8 mouse cellular contexts compared by ENCODE assay signal in the genomic region with DNA sequence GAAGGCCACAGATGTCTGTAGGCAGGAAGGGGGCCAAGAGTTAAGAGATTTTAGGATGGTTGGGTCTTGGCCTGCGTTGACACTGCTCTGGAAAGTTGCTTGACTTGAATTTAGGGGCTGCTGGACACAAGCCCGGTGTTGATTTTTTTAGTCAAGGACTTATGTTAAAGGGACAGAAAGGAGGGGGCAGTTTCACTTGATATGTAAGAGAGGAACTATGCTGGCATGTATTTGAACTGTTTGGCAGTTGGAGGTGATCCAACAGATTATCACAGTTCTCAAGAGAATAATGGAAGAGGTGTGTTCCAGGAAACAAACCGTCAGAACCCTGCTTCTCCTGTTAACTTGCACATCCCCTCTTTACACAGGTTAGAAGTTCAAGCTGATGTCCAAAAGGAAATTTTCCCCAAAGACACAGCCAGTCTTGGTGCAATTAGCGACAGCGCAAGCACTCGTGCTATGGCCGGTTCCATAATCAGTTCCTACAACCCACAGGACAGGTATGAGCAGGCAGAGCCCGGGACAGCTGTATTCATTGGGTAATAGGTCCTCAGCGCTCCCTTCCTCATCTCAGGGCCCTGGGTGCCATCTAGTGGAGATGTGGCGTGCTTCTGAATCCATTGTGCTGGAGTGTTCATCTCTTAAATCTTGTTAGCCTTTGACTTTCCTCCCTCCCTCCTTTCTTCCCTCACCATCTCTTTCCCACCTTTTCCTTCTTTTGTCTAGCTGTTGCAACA. TPM values are rescaled to one million over a fixed set of nuclear protein-coding genes. Genes with fewer than 3 reads are reported as not detected.
DNase-seq lines count a peak whose midpoint lies in the region; ATAC-seq and TF ChIP-seq lines count a peak whose summit lies in the region.

No protein-coding gene starts in this region.

- intact Hi-C loops in gastrocnemius, postnatal 14 days (cut with DNase I; ENCODE audit: low total_unique reads), result no loop called here

- no peaks in the 10 kb centered on the region for H3K27me3 ChIP-seq in intestine, postnatal 0 days (replicated peaks; ENCODE audit: control insufficient read depth, insufficient read depth, low read length)
- H3K27me3 ChIP-seq in limb, embryonic 10.5 days (ENCODE audit: low read depth, poor library complexity, severe bottlenecking), result no peaks in the 10 kb centered on the region
- H3K27me3 ChIP-seq in splenic B cell, adult 2 months (ENCODE audit: control insufficient read depth, insufficient read depth, low read length, poor library complexity, severe bottlenecking), result no peaks in the 10 kb centered on the region

- H3K36me3 ChIP-seq in intestine, postnatal 0 days (ENCODE audit: control insufficient read depth, insufficient read depth), result peaks cover 55% of the 10 kb centered on the region
- peaks cover 67% of the 10 kb centered on the region for H3K36me3 ChIP-seq in limb, embryonic 10.5 days
- peaks cover 11% of the 10 kb centered on the region for H3K36me3 ChIP-seq in splenic B cell, adult 2 months (ENCODE audit: control insufficient read depth, insufficient read depth, low read length, poor library complexity, severe bottlenecking)

- peak; percentile 57 to 76 for DNase-seq in urinary bladder, adult 18-20 months (ENCODE audit: low spot score in 2 of 2)
- no peak for DNase-seq in urinary bladder, postnatal 10 days (ENCODE audit: low spot score)
- DNase-seq in gastrocnemius, postnatal 14 days, result peak; percentile 56
- DNase-seq in limb, embryonic 10.5 days (ENCODE audit: low spot score), result peak; percentile 68
- DNase-seq in splenic B cell, adult 2 months (ENCODE audit: low read depth, low spot score), result peak; percentile 85

- TF ChIP-seq POLR2A in cortical plate, adult 2 months (IDR thresholded peaks at IDR 0.05; ENCODE audit: extremely low read depth, insufficient read depth, low read length), result no peak

- no peaks in the 10 kb centered on the region; the same call in 1 of the 2 replicates for H3K4me1 ChIP-seq in cortical plate, adult 2 months (ENCODE audit: control insufficient read depth, insufficient read depth, low read length)
- H3K4me1 ChIP-seq in intestine, postnatal 0 days (replicated peaks; ENCODE audit: control insufficient read depth, insufficient read depth, low read length), result no peaks in the 10 kb centered on the region; the same call in 1 of the 2 replicates
- no peaks in the 10 kb centered on the region for H3K4me1 ChIP-seq in limb, embryonic 10.5 days

- no peaks in the 10 kb centered on the region for H3K9me3 ChIP-seq in intestine, postnatal 0 days (ENCODE audit: control insufficient read depth)
- no peaks in the 10 kb centered on the region for H3K9me3 ChIP-seq in limb, embryonic 10.5 days (replicated peaks)

- H3K4me2 ChIP-seq in intestine, postnatal 0 days (replicated peaks; ENCODE audit: low read depth), result no peak overlapping the region

- peak; percentile 74 for ATAC-seq in intestine, postnatal 0 days
- ATAC-seq in monocyte, adult 5-6 weeks (replicated peaks; ENCODE audit: insufficient number of reproducible peaks, low FRiP score, low TSS enrichment, poor library complexity, severe bottlenecking), result peak; percentile 71

- no peak overlapping the region for H3K9ac ChIP-seq in intestine, postnatal 0 days (ENCODE audit: low read depth, low read length)

- 35% methylated on average over 10 of the region's 10 CpGs for WGBS in intestine, postnatal 0 days
- 51% methylated on average over 10 of the region's 10 CpGs for WGBS in limb, embryonic 10.5 days

- no peak overlapping the region for H3K27ac ChIP-seq in cortical plate, adult 2 months (ENCODE audit: insufficient read depth, low read length)
- 0 out of 2 replicates have a peak overlapping the region, but pooled peaks have one; percentile 46 for H3K27ac ChIP-seq in intestine, postnatal 0 days (ENCODE audit: low read depth, low read length)
- H3K27ac ChIP-seq in limb, embryonic 10.5 days, result no peak overlapping the region

- TF ChIP-seq CTCF in cortical plate, adult 2 months (IDR thresholded peaks at IDR 0.05; ENCODE audit: extremely low read depth, insufficient read depth, low read length), result peak; percentile 94
- peak; percentile 93 for TF ChIP-seq CTCF in intestine, postnatal 0 days (IDR thresholded peaks at IDR 0.05; ENCODE audit: low read depth)

- no peak overlapping the region for H3K4me3 ChIP-seq in cortical plate, adult 2 months (ENCODE audit: insufficient read depth, low read length)
- no peak overlapping the region for H3K4me3 ChIP-seq in intestine, postnatal 0 days (ENCODE audit: low read depth, low read length)
- H3K4me3 ChIP-seq in limb, embryonic 10.5 days, result no peak overlapping the region

RNA-seq across cellular contexts. Expression of a gene that starts 22.8 kb away (rescaled TPM):
- not detected in 2 replicates for polyA plus RNA-seq in cortical plate, adult 2 months (2012; rRNA removed)
- not detected for total RNA-seq in gastrocnemius, postnatal 14 days (2021)
- polyA plus RNA-seq in intestine, postnatal 0 days (2015; fragmentation: Nextera tagmentation; extraction: Ambion mirVana), result 363 and 366 TPM in 2 replicates
- polyA plus RNA-seq in limb, embryonic 10.5 days (2016; fragmentation: Nextera tagmentation; extraction: Ambion mirVana), result 6.8 and 7.3 TPM in 2 replicates
- total RNA-seq in monocyte, adult 5-6 weeks (2017), result not detected in 3 replicates

RNA-seq across cellular contexts. Expression of a gene that starts 24.5 kb away (rescaled TPM):
- polyA plus RNA-seq in cortical plate, adult 2 months (2012; rRNA removed), result 48.9 and 51.7 TPM in 2 replicates
- 10 to 100 TPM; 13.6 to 15.5 TPM for total RNA-seq in gastrocnemius, postnatal 14 days (2021)
- polyA plus RNA-seq in intestine, postnatal 0 days (2015; fragmentation: Nextera tagmentation; extraction: Ambion mirVana), result 11.0 and 12.2 TPM in 2 replicates
- 8.0 and 9.1 TPM in 2 replicates for polyA plus RNA-seq in limb, embryonic 10.5 days (2016; fragmentation: Nextera tagmentation; extraction: Ambion mirVana)
- total RNA-seq in monocyte, adult 5-6 weeks (2017), result 223 to 304 TPM (median 264 TPM) in 3 replicates

RNA-seq across cellular contexts. Expression of a gene that starts 39.3 kb away (rescaled TPM):
- 1,156 and 1,221 TPM in 2 replicates for polyA plus RNA-seq in cortical plate, adult 2 months (2012; rRNA removed)
- total RNA-seq in gastrocnemius, postnatal 14 days (2021), result under 1 TPM in 1 of 2 experiments, not detected in 1; 0.24 TPM
- 3.9 and 4.6 TPM in 2 replicates for polyA plus RNA-seq in intestine, postnatal 0 days (2015; fragmentation: Nextera tagmentation; extraction: Ambion mirVana)
- polyA plus RNA-seq in limb, embryonic 10.5 days (2016; fragmentation: Nextera tagmentation; extraction: Ambion mirVana), result 0.30 and 0.69 TPM in 2 replicates
- total RNA-seq in monocyte, adult 5-6 weeks (2017), result not detected in 3 replicates

RNA-seq across cellular contexts. Expression of a gene that starts 54.3 kb away (rescaled TPM):
- 72.0 and 76.5 TPM in 2 replicates for polyA plus RNA-seq in cortical plate, adult 2 months (2012; rRNA removed)
- 10 to 100 TPM; 28.4 to 53.2 TPM for total RNA-seq in gastrocnemius, postnatal 14 days (2021)
- polyA plus RNA-seq in intestine, postnatal 0 days (2015; fragmentation: Nextera tagmentation; extraction: Ambion mirVana), result 14.5 and 15.4 TPM in 2 replicates
- polyA plus RNA-seq in limb, embryonic 10.5 days (2016; fragmentation: Nextera tagmentation; extraction: Ambion mirVana), result 2.0 and 2.6 TPM in 2 replicates
- total RNA-seq in monocyte, adult 5-6 weeks (2017), result 0.32 TPM in 1 of 3 replicates, not detected in the others

Comparison
In these comparisons a context has a peak if more than half of its experiments do, and no peak if none do; other contexts are left out.
1. RNA of a gene that starts 22.8 kb away (polyA plus RNA-seq): 363 to 366 TPM in intestine, postnatal 0 days; 6.8 to 7.3 TPM in limb, embryonic 10.5 days and not detected in cortical plate, adult 2 months; every median in the first group is over 10 times any median in the second.
2. RNA of a gene that starts 39.3 kb away (polyA plus RNA-seq): 1,156 to 1,221 TPM in cortical plate, adult 2 months; 3.9 to 4.6 TPM in intestine, postnatal 0 days and 0.30 to 0.69 TPM in limb, embryonic 10.5 days; every median in the first group is over 100 times any median in the second.